Mouse (Mus musculus): ENCODE data around the gene Otub2.

GRCm38 (mm10) chr12:103437601-103438000 is 49.1 kb downstream of the Otub2 start:
- TF ChIP-seq EP300 (IDR thresholded peaks at IDR 0.05; ENCODE audit: low read depth) = no peak
- TF ChIP-seq CTCF (IDR thresholded peaks at IDR 0.05; ENCODE audit: low read depth) = no peak

Data from heart, postnatal 0 days (tissue).